ENCODE assay signal across 9 mouse cellular contexts in genomic region chr3:108085721-108086469, GRCm38 (mm10). TPM values are rescaled to one million over a fixed set of nuclear protein-coding genes. Genes with fewer than 3 reads are reported as not detected.
DNase-seq lines count a peak whose midpoint lies in the region; ATAC-seq and TF ChIP-seq lines count a peak whose summit lies in the region.
"Had no signal": no experiment of that assay in that cellular context is flagged by ENCODE, and none has a peak within 500 bp of the region (broad histone marks: within the 10 kb centered on the region; RNA-seq: fewer than 3 reads in every experiment).

No protein-coding gene starts in this region.

- peak overlapping the region; percentile 79 to 84 for H3K4me3 ChIP-seq in ES-E14 (ENCODE audit: insufficient read depth in 1 of 2, low read depth in 1 of 2, low read length in 2 of 2, poor library complexity in 1 of 2, severe bottlenecking in 1 of 2)
- peak overlapping the region; percentile 66 for H3K4me3 ChIP-seq in forebrain, embryonic 12.5 days (replicated peaks)
- H3K4me3 ChIP-seq in lung, embryonic 15.5 days, result peak overlapping the region; percentile 74

- in situ Hi-C loops in ES-E14 (cut with MboI; ENCODE audit: low sequenced_read_pairs in 2 of 2, unreplicated experiment in 2 of 2), result no loop called here

- peaks cover 4 to 19% of the 10 kb centered on the region in 2 experiments; a peak in 2 of 4 replicates for H3K4me1 ChIP-seq in ES-E14 (ENCODE audit: control insufficient read depth in 2 of 2, insufficient read depth in 2 of 2, low read length in 2 of 2, poor library complexity in 1 of 2)
- H3K4me1 ChIP-seq in forebrain, embryonic 12.5 days, result peaks cover 52% of the 10 kb centered on the region
- peaks cover 47% of the 10 kb centered on the region for H3K4me1 ChIP-seq in lung, embryonic 15.5 days

- no peaks in the 10 kb centered on the region for H3K9me3 ChIP-seq in ES-E14 (ENCODE audit: control insufficient read depth, insufficient read depth, low read depth, low read length)
- H3K9me3 ChIP-seq in forebrain, embryonic 12.5 days, result no peaks in the 10 kb centered on the region
- no peaks in the 10 kb centered on the region for H3K9me3 ChIP-seq in lung, embryonic 15.5 days

- peak overlapping the region; percentile 80 for H3K9ac ChIP-seq in ES-E14 (ENCODE audit: insufficient read depth, low read depth, low read length, poor library complexity, severe bottlenecking)
- peak overlapping the region; percentile 78 for H3K9ac ChIP-seq in forebrain, embryonic 12.5 days
- H3K9ac ChIP-seq in lung, embryonic 15.5 days, result peak overlapping the region; percentile 63

- no peak overlapping the region for H3K27ac ChIP-seq in ES-E14 (ENCODE audit: insufficient read depth, low read depth, low read length, poor library complexity, severe bottlenecking)
- peak overlapping the region; percentile 87 for H3K27ac ChIP-seq in forebrain, embryonic 12.5 days
- peak overlapping the region; percentile 94 for H3K27ac ChIP-seq in lung, embryonic 15.5 days

- DNase-seq in ES-E14 (ENCODE audit: low read depth, low spot score), result no peak
- DNase-seq in brain, adult 2 months (ENCODE audit: low read depth, low spot score), result peak; percentile 90
- DNase-seq in heart, postnatal 25 days (ENCODE audit: low spot score), result peak; percentile 84
- DNase-seq in kidney, postnatal 4 days, result peak; percentile 84 to 91
- peak; percentile 82 for DNase-seq in ovary, adult 18-20 months (ENCODE audit: low spot score)
- DNase-seq in T-cell, adult 2 months (ENCODE audit: low spot score), result no peak

- peak overlapping the region; percentile 100 for H3K4me2 ChIP-seq in forebrain, embryonic 12.5 days
- peak overlapping the region; percentile 99 for H3K4me2 ChIP-seq in lung, embryonic 15.5 days

- WGBS in forebrain, embryonic 12.5 days, result under 1% methylated on average over 31 of the region's 31 CpGs
- 1% methylated on average over 31 of the region's 31 CpGs for WGBS in lung, embryonic 15.5 days

- no peaks in the 10 kb centered on the region; the same call in 1 of the 2 replicates for H3K36me3 ChIP-seq in ES-E14 (ENCODE audit: control insufficient read depth, insufficient read depth, low read length, poor library complexity, severe bottlenecking)
- 0 out of 2 replicates have a peak, but pooled peaks cover under 1% of the 10 kb centered on the region for H3K36me3 ChIP-seq in forebrain, embryonic 12.5 days (replicated peaks)
- H3K36me3 ChIP-seq in lung, embryonic 15.5 days, result no peaks in the 10 kb centered on the region

- H3K27me3 ChIP-seq in forebrain, embryonic 12.5 days, result peaks cover 9% of the 10 kb centered on the region; the same call in 1 of the 2 replicates
- no peaks in the 10 kb centered on the region for H3K27me3 ChIP-seq in lung, embryonic 15.5 days

- ATAC-seq in forebrain, embryonic 12.5 days (ENCODE audit: low FRiP score), result peak; percentile 65
- peak; percentile 87 for ATAC-seq in lung, embryonic 15.5 days (ENCODE audit: borderline replicate concordance, extremely low read depth, low FRiP score, low TSS enrichment)

- intact Hi-C loops in heart, postnatal 25 days (cut with DNase I), result no loop called here

TF ChIP-seq in ES-E14, 5 proteins besides CTCF, POLR2A, EP300 and RAD21:
- no peak for TF ChIP-seq ZC3H11A (IDR thresholded peaks at IDR 0.05; ENCODE audit: borderline replicate concordance, low read depth, low read length)
- TF ChIP-seq CHD2 (IDR thresholded peaks at IDR 0.05; ENCODE audit: low read depth, low read length), result no peak
- TF ChIP-seq ZNF384 (IDR thresholded peaks at IDR 0.05; ENCODE audit: low read depth, low read length), result no peak
- TF ChIP-seq MAFK (IDR thresholded peaks at IDR 0.05; ENCODE audit: insufficient read depth, low read depth, low read length), result no peak
- TF ChIP-seq HCFC1 (IDR thresholded peaks at IDR 0.05; ENCODE audit: borderline replicate concordance, insufficient read depth, low read length), result 0 out of 2 replicates have a peak, but pooled peaks have one; percentile 18

RNA-seq across cellular contexts. Expression of gene Ampd2, which starts 0.6 kb away (rescaled TPM):
- 58.1 and 75.8 TPM in 2 replicates for total RNA-seq in ES-E14 (2012; rRNA removed)
- polyA plus RNA-seq in forebrain, embryonic 12.5 days (2016; fragmentation: Nextera tagmentation; extraction: Ambion mirVana), result 47.3 and 50.5 TPM in 2 replicates
- total RNA-seq in heart, postnatal 25 days (2021), result 1 to 10 TPM; 4.7 to 6.2 TPM
- 38.1 and 38.4 TPM in 2 replicates for polyA plus RNA-seq in lung, embryonic 15.5 days (2015; fragmentation: Nextera tagmentation; extraction: Ambion mirVana)

RNA-seq across cellular contexts. Expression of gene Gnat2, which starts 6.7 kb away (rescaled TPM):
- total RNA-seq in ES-E14 (2012; rRNA removed), result 9.2 and 9.9 TPM in 2 replicates
- 0.44 and 0.86 TPM in 2 replicates for polyA plus RNA-seq in forebrain, embryonic 12.5 days (2016; fragmentation: Nextera tagmentation; extraction: Ambion mirVana)
- total RNA-seq in heart, postnatal 25 days (2021), result not detected
- 0.48 and 0.96 TPM in 2 replicates for polyA plus RNA-seq in lung, embryonic 15.5 days (2015; fragmentation: Nextera tagmentation; extraction: Ambion mirVana)
- total RNA-seq: layer of hippocampus, postnatal 36 days had no signal

RNA-seq across cellular contexts. Expression of gene Gstm4, which starts 41.2 kb away (rescaled TPM):
- 4.1 and 4.3 TPM in 2 replicates for total RNA-seq in ES-E14 (2012; rRNA removed)
- polyA plus RNA-seq in forebrain, embryonic 12.5 days (2016; fragmentation: Nextera tagmentation; extraction: Ambion mirVana), result 11.3 and 12.2 TPM in 2 replicates
- 10 to 100 TPM; 10.9 TPM for total RNA-seq in heart, postnatal 25 days (2021)
- polyA plus RNA-seq in lung, embryonic 15.5 days (2015; fragmentation: Nextera tagmentation; extraction: Ambion mirVana), result 16.7 TPM in 2 replicates

Comparison
In these comparisons a context has a peak if more than half of its experiments do, and no peak if none do; other contexts are left out.
1. DNase-seq: peak in brain, adult 2 months (single experiment), heart, postnatal 25 days (single experiment), kidney, postnatal 4 days (2 of 2) and ovary, adult 18-20 months (single experiment); none in ES-E14 (single experiment) and T-cell, adult 2 months (single experiment).
2. Peak in every context shown above with its lines, with median percentiles within 50 percentile points of each other: H3K4me3 ChIP-seq and H3K9ac ChIP-seq.